Mouse (Mus musculus) brain, embryonic 14.5 days (tissue): ENCODE results near the gene Terb2.

ENCODE experiments used
- CTCF ChIP-seq: fragments of 200-500 bp; IDR thresholded peaks from 2 replicates; pipeline ENCODE4 v1.5.1; 2012; ENCODE audit warnings: inconsistent platforms, mild to moderate bottlenecking, moderate library complexity, borderline replicate concordance; ENCODE audit not compliant: insufficient read depth, insufficient read length; ENCODE audit errors: extremely low read depth
- POLR2A ChIP-seq: fragments of 200-500 bp; IDR thresholded peaks from 2 replicates; pipeline ENCODE4 v1.6.1; 2012; ENCODE audit warnings: mild to moderate bottlenecking, inconsistent platforms, borderline replicate concordance; ENCODE audit not compliant: poor library complexity, insufficient read depth, insufficient read length, severe bottlenecking; ENCODE audit errors: extremely low read depth

GRCm38 (mm10) chr2:122149316-122149715 lies 36.8 kb upstream of the Terb2 start:
- TF ChIP-seq POLR2A: no peak
- TF ChIP-seq CTCF: no peak
